In the genomic region with DNA sequence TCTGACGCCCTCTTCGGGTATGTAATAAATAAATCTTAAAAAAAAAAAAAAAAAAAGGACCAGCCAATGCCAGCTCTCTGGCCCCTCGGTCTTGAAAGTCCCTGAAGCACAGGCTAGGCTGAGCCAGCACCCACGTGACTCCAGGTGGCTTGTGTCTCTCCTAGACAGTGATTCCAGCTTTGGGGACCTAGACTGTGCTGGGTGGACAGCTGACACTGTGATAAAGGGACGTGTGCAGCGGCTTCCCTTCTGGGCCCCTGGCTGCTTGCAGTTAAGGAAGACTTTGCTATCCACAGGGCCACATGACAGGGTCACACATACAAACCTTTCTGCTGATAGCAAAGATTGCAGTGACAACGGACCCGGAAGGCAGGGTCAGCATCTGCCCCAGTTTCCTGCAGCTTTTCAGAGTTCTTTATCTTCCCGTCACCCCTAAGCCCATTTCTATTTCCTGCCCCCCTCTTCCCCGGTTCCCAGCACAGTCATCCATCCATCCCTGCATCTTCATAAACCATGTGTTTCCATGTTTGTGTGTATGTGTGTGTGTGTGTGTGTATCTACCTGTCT, we compare ENCODE assay signal across 14 mouse cellular contexts. TPM values are rescaled to one million over a fixed set of nuclear protein-coding genes. Genes with fewer than 3 reads are reported as not detected.
"Had no signal": no experiment of that assay in that cellular context is flagged by ENCODE, and none has a peak within 500 bp of the region (broad histone marks: within the 10 kb centered on the region; RNA-seq: fewer than 3 reads in every experiment).

No protein-coding gene starts in this region.

- H3K9ac ChIP-seq: liver, embryonic 13.5 days had no signal

- H3K4me3 ChIP-seq: liver, embryonic 13.5 days had no signal

- H3K27ac ChIP-seq: liver, embryonic 13.5 days had no signal

- H3K9me3 ChIP-seq: liver, embryonic 13.5 days had no signal

- DNase-seq: liver, embryonic 13.5 days; lung, adult 2 months; lung, postnatal 14 days; lung, postnatal 4 days; midbrain, embryonic 14.5 days; thymus, adult 18-20 months; thymus, postnatal 4 days had no signal

- H3K36me3 ChIP-seq: liver, embryonic 13.5 days had no signal

- H3K4me2 ChIP-seq: liver, embryonic 13.5 days; midbrain, embryonic 11.5 days had no signal

RNA-seq across cellular contexts. Expression of a gene that starts 23.3 kb away (rescaled TPM):
- total RNA-seq: megakaryocyte progenitor cell, adult 5-6 weeks; megakaryocyte-erythroid progenitor cell, adult 5-6 weeks had no signal

RNA-seq across cellular contexts. Expression of a gene that starts 31.8 kb away (rescaled TPM):
- total RNA-seq: liver, adult 2 months; megakaryocyte progenitor cell, adult 5-6 weeks; megakaryocyte-erythroid progenitor cell, adult 5-6 weeks had no signal
- polyA plus RNA-seq: kidney, embryonic 14.5 days; liver, adult 2 months; neural tube, embryonic 11.5 days; small intestine, adult 2 months had no signal
